Mouse (Mus musculus) MEL (cell line): ENCODE results near the gene Prelid3b.

Experiments
- E2F4 ChIP-seq: IDR thresholded peaks from 2 replicates; pipeline ENCODE4 v1.6.1; 2011; ENCODE audit warnings: low read depth, low read length, improper control_type of control experiment, borderline replicate concordance
- ETS1 ChIP-seq: IDR thresholded peaks from 2 replicates; pipeline ENCODE4 v1.6.1; 2012; ENCODE audit warnings: low read depth, mild to moderate bottlenecking, inconsistent platforms, low read length, improper control_type of control experiment, moderate library complexity
- GABPA ChIP-seq: IDR thresholded peaks from 2 replicates; pipeline ENCODE4 v1.6.1; 2012; ENCODE audit warnings: low read depth, mild to moderate bottlenecking, inconsistent platforms, low read length, improper control_type of control experiment, moderate library complexity
- NELFE ChIP-seq: IDR thresholded peaks from 2 replicates; pipeline ENCODE4 v1.6.1; 2011; ENCODE audit warnings: low read depth, low read length, improper control_type of control experiment
- RCOR1 ChIP-seq: IDR thresholded peaks from 2 replicates; pipeline ENCODE4 v1.6.1; 2012; ENCODE audit warnings: low read depth, mild to moderate bottlenecking, inconsistent platforms, low read length, improper control_type of control experiment

GRCm38 (mm10) chr2:174517141-174518079 is 44.5 kb upstream of the Prelid3b start:
- no peak for TF ChIP-seq E2F4
- no peak for TF ChIP-seq RCOR1
- no peak for TF ChIP-seq NELFE
- no peak for TF ChIP-seq ETS1
- TF ChIP-seq GABPA, result no peak
